Mouse (Mus musculus) lung, adult 2 months (tissue): ENCODE measurements at regions not wholly inside any gene's neighbourhood (a gene's known extent, or its start where the extent isn't known, plus 50 kb on each side); places are given as distances from the start of the nearest gene placed in this dataset.

Experiments used
- DNase-seq: peaks from one replicate; pipeline ENCODE4 v3.0.0; 2022
- H3K4me1 ChIP-seq: fragments of 200-500 bp; 2 replicates; pipeline ENCODE4 v1.6.1; 2011; ENCODE audit warnings: low read length; ENCODE audit not compliant: control insufficient read depth, insufficient read depth
- H3K4me3 ChIP-seq: fragments of 200-500 bp; replicated peaks from 2 replicates; pipeline ENCODE3; 2011; ENCODE audit warnings: low read depth, mild to moderate bottlenecking, control low read depth, low read length; ENCODE audit errors: extremely low read depth
- CTCF ChIP-seq: fragments of 200-500 bp; IDR thresholded peaks from 2 replicates; pipeline ENCODE4 v1.5.1; 2011; ENCODE audit warnings: mild to moderate bottlenecking, low read length, control low read depth; ENCODE audit not compliant: insufficient read depth
- POLR2A ChIP-seq: fragments of 200-500 bp; IDR thresholded peaks from 2 replicates; pipeline ENCODE4 v1.6.1; 2011; ENCODE audit warnings: low read depth, mild to moderate bottlenecking, control low read depth, low read length, borderline replicate concordance; ENCODE audit errors: extremely low read depth
- WGBS: fragments of 180-500 bp; shearing (Covaris S2); methylation state at CpG from one replicate; pipeline ENCODE4 v1.1.7; 2018; 5-methylcytosine and 5-hydroxymethylcytosine counted together

- Histone ChIP-seq H3K4me1 (no peaks in the 10 kb centered on the region; the same call in 1 of the 2 replicates), H3K4me3 (no peak overlapping the region)
- DNase-seq: no peak
- WGBS: 48% methylated on average over 6 of the region's 6 CpGs
- no peak for TF ChIP-seq CTCF
Measured at GRCm38 (mm10) chr3:50976818-50977217, 247.4 kb upstream of the Noct start.

GRCm38 (mm10) chr3:50978636-50979035 is 245.6 kb upstream of the Noct start:
- WGBS: 71% methylated on average over 5 of the region's 5 CpGs
- H3K4me1 ChIP-seq: no peaks in the 10 kb centered on the region; the same call in 1 of the 2 replicates
- peak; percentile 30 for DNase-seq
- TF ChIP-seq CTCF: no peak
- no peak for TF ChIP-seq POLR2A
- no peak overlapping the region for H3K4me3 ChIP-seq

GRCm38 (mm10) chr3:50979592-50979991 is 244.7 kb upstream of the Noct start:
- TF ChIP-seq POLR2A (no peak), CTCF (no peak)
- no peaks in the 10 kb centered on the region; the same call in 1 of the 2 replicates for H3K4me1 ChIP-seq
- no peak for DNase-seq
- WGBS: 77% methylated on average over 3 of the region's 3 CpGs
- no peak overlapping the region for H3K4me3 ChIP-seq

- 93% methylated on average over 7 of the region's 7 CpGs for WGBS
- H3K4me3 ChIP-seq: no peak overlapping the region
- no peaks in the 10 kb centered on the region; the same call in 1 of the 2 replicates for H3K4me1 ChIP-seq
- TF ChIP-seq POLR2A: no peak
- TF ChIP-seq CTCF: no peak
- no peak for DNase-seq
Measured at GRCm38 (mm10) chr3:50981751-50982150, 242.5 kb upstream of the Noct start.

GRCm38 (mm10) chr3:50982649-50983048 is 241.6 kb upstream of the Noct start:
- DNase-seq: no peak
- no peak for TF ChIP-seq CTCF
- TF ChIP-seq POLR2A: no peak
- no peaks in the 10 kb centered on the region; the same call in 1 of the 2 replicates for H3K4me1 ChIP-seq
- WGBS: 35% methylated on average over 9 of the region's 9 CpGs
- H3K4me3 ChIP-seq: no peak overlapping the region

GRCm38 (mm10) chr3:50983126-50983525 is 241.1 kb upstream of the Noct start:
- TF ChIP-seq CTCF: no peak
- TF ChIP-seq POLR2A: no peak

GRCm38 (mm10) chr3:50983962-50984765 is 240.1 kb upstream of the Noct start:
- DNase-seq: no peak
- Histone ChIP-seq H3K4me1 (no peaks in the 10 kb centered on the region), H3K4me3 (no peak overlapping the region)
- WGBS: 65% methylated on average over 12 of the region's 12 CpGs
- TF ChIP-seq POLR2A: no peak

More at GRCm38 (mm10) chr3:50983126-50983525, 241.1 kb upstream of the Noct start:
- DNase-seq: no peak
- no peak overlapping the region for H3K4me3 ChIP-seq
- WGBS: 43% methylated on average over 5 of the region's 5 CpGs
- H3K4me1 ChIP-seq: no peaks in the 10 kb centered on the region; the same call in 1 of the 2 replicates

- no peak for DNase-seq
- Histone ChIP-seq H3K4me1 (no peaks in the 10 kb centered on the region), H3K4me3 (no peak overlapping the region)
- WGBS: 91% methylated on average over 12 of the region's 12 CpGs
- no peak for TF ChIP-seq POLR2A
- TF ChIP-seq CTCF: no peak
Measured at GRCm38 (mm10) chr3:50987821-50988220, 236.4 kb upstream of the Noct start.

- H3K4me3 ChIP-seq: no peak overlapping the region
- no peaks in the 10 kb centered on the region for H3K4me1 ChIP-seq
- WGBS: 60% methylated on average over 11 of the region's 11 CpGs
- TF ChIP-seq CTCF (no peak), POLR2A (no peak)
- no peak for DNase-seq
Measured at GRCm38 (mm10) chr3:50990810-50991209, 233.4 kb upstream of the Noct start.
